In genomic region chr11:68404185-68404584, GRCm38 (mm10) we compare ENCODE assay signal across 12 mouse cellular contexts. TPM values are rescaled to one million over a fixed set of nuclear protein-coding genes. Genes with fewer than 3 reads are reported as not detected.
DNase-seq lines count a peak whose midpoint lies in the region; ATAC-seq and TF ChIP-seq lines count a peak whose summit lies in the region.
"Had no signal": no experiment of that assay in that cellular context is flagged by ENCODE, and none has a peak within 500 bp of the region (broad histone marks: within the 10 kb centered on the region; RNA-seq: fewer than 3 reads in every experiment).

No protein-coding gene starts in this region.

- no peaks in the 10 kb centered on the region; the same call in none of the 2 replicates for H3K27me3 ChIP-seq in liver, adult 2 months (ENCODE audit: control insufficient read depth, insufficient read depth, low read length)
- peaks cover 71% of the 10 kb centered on the region for H3K27me3 ChIP-seq in liver, embryonic 12.5 days (replicated peaks)
- H3K27me3 ChIP-seq in forebrain, embryonic 13.5 days: peaks cover 30% of the 10 kb centered on the region

- H3K4me2 ChIP-seq in liver, embryonic 12.5 days: no peak overlapping the region
- H3K4me2 ChIP-seq in forebrain, embryonic 13.5 days: no peak overlapping the region
- H3K4me2 ChIP-seq: hindbrain, embryonic 15.5 days; liver, embryonic 15.5 days had no signal

- H3K4me1 ChIP-seq in liver, adult 2 months (ENCODE audit: control insufficient read depth, insufficient read depth, low read length): peaks cover 2% of the 10 kb centered on the region; the same call in 1 of the 2 replicates
- peaks cover 7% of the 10 kb centered on the region; the same call in 1 of the 2 replicates for H3K4me1 ChIP-seq in liver, embryonic 12.5 days
- peaks cover 16% of the 10 kb centered on the region for H3K4me1 ChIP-seq in forebrain, embryonic 13.5 days

- TF ChIP-seq POLR2A in liver, adult 2 months (IDR thresholded peaks at IDR 0.05; ENCODE audit: extremely low read depth, insufficient read depth, low read length): no peak

- no peak overlapping the region for H3K4me3 ChIP-seq in liver, adult 2 months (ENCODE audit: insufficient read depth, low read depth, low read length)
- no peak overlapping the region for H3K4me3 ChIP-seq in liver, embryonic 12.5 days
- no peak overlapping the region for H3K4me3 ChIP-seq in forebrain, embryonic 13.5 days
- H3K4me3 ChIP-seq: hindbrain, embryonic 15.5 days; liver, embryonic 15.5 days had no signal

- 49% methylated on average over 4 of the region's 4 CpGs for WGBS in liver, adult 2 months
- WGBS in liver, embryonic 12.5 days (ENCODE audit: insufficient replicate concordance): 22% methylated on average over 4 of the region's 4 CpGs
- WGBS in forebrain, embryonic 13.5 days: 58% methylated on average over 4 of the region's 4 CpGs

- H3K36me3 ChIP-seq in liver, adult 2 months (ENCODE audit: control insufficient read depth, insufficient read depth, low read length): no peaks in the 10 kb centered on the region
- H3K36me3 ChIP-seq in liver, embryonic 12.5 days: no peaks in the 10 kb centered on the region
- H3K36me3 ChIP-seq in forebrain, embryonic 13.5 days (ENCODE audit: poor library complexity, severe bottlenecking): no peaks in the 10 kb centered on the region
- H3K36me3 ChIP-seq: hindbrain, embryonic 15.5 days; liver, embryonic 15.5 days had no signal

- H3K27ac ChIP-seq in liver, adult 2 months (replicated peaks; ENCODE audit: insufficient read depth, low read depth, low read length): no peak overlapping the region
- no peak overlapping the region for H3K27ac ChIP-seq in liver, embryonic 12.5 days
- H3K27ac ChIP-seq in forebrain, embryonic 13.5 days: no peak overlapping the region
- H3K27ac ChIP-seq: hindbrain, embryonic 15.5 days; liver, embryonic 15.5 days had no signal

- no peaks in the 10 kb centered on the region for H3K9me3 ChIP-seq in liver, embryonic 12.5 days (replicated peaks)
- H3K9me3 ChIP-seq in forebrain, embryonic 13.5 days (replicated peaks): no peaks in the 10 kb centered on the region
- H3K9me3 ChIP-seq: hindbrain, embryonic 15.5 days; liver, embryonic 15.5 days had no signal

- peak; percentile 19; the same call in 1 of the 2 replicates for TF ChIP-seq CTCF in liver, adult 2 months (IDR thresholded peaks at IDR 0.05; ENCODE audit: low read depth, low read length)

- H3K79me2 ChIP-seq in liver, adult 2 months (ENCODE audit: control insufficient read depth, insufficient read depth, low read length): no peaks in the 10 kb centered on the region

- DNase-seq in liver, adult 2 months (ENCODE audit: extremely low read depth, low read depth, low spot score): no peak
- DNase-seq in T-cell, adult 2 months (ENCODE audit: low spot score): peak; percentile 39
- no peak for DNase-seq in ovary, postnatal 36 days (ENCODE audit: low spot score)
- DNase-seq: cerebellum, adult 11-12 months; gastrocnemius, postnatal 14 days had no signal

- ATAC-seq in liver, embryonic 12.5 days: no peak
- peak; percentile 53 for ATAC-seq in CD4-positive, CD25-positive, alpha-beta regulatory T cell, adult 4 months
- peak; percentile 43; the same call in 1 of the 2 replicates for ATAC-seq in neutrophil, adult 5-6 weeks (ENCODE audit: extremely low read depth, insufficient number of reproducible peaks, low FRiP score, poor library complexity, severe bottlenecking)
- ATAC-seq in forebrain, embryonic 13.5 days: no peak
- no peak for ATAC-seq in erythroid progenitor cell, adult 5-6 weeks (replicated peaks; ENCODE audit: low FRiP score, poor library complexity, severe bottlenecking)

- no peak overlapping the region for H3K9ac ChIP-seq in liver, adult 2 months (ENCODE audit: low read depth, low read length)
- no peak overlapping the region for H3K9ac ChIP-seq in liver, embryonic 12.5 days
- H3K9ac ChIP-seq in forebrain, embryonic 13.5 days: no peak overlapping the region
- H3K9ac ChIP-seq: hindbrain, embryonic 15.5 days; liver, embryonic 15.5 days had no signal

RNA-seq across cellular contexts. Expression of gene Ntn1, which starts 3.6 kb away (rescaled TPM):
- total RNA-seq in liver, adult 2 months (2014; rRNA removed): 4.9 and 7.2 TPM in 2 replicates
- polyA plus RNA-seq in liver, adult 2 months (2012; rRNA removed): 5.5 and 7.8 TPM in 2 replicates
- 0.53 and 0.57 TPM in 2 replicates for polyA plus RNA-seq in liver, embryonic 12.5 days (2016; fragmentation: Nextera tagmentation; extraction: Ambion mirVana)
- polyA plus RNA-seq in CD4-positive, CD25-positive, alpha-beta regulatory T cell, adult 4 months (2017; shearing (Covaris generic)): under 1 TPM; 0.63 to 0.90 TPM
- not detected in 2 replicates for total RNA-seq in neutrophil, adult 5-6 weeks (2017)
- 6.8 and 8.5 TPM in 2 replicates for polyA plus RNA-seq in forebrain, embryonic 13.5 days (2015; fragmentation: Nextera tagmentation; extraction: Ambion mirVana)
- not detected in 2 replicates for total RNA-seq in erythroid progenitor cell, adult 5-6 weeks (2015; ENCODE audit: low replicate concordance)
- not detected in 2 replicates for total RNA-seq in erythroid progenitor cell, adult 5-6 weeks (2017; ENCODE audit: low replicate concordance)

RNA-seq across cellular contexts. Expression of gene Pik3r5, which starts 27.7 kb away (rescaled TPM):
- 0.28 and 1.2 TPM in 2 replicates for total RNA-seq in liver, adult 2 months (2014; rRNA removed)
- 0.29 and 0.77 TPM in 2 replicates for polyA plus RNA-seq in liver, adult 2 months (2012; rRNA removed)
- 0.24 and 0.27 TPM in 2 replicates for polyA plus RNA-seq in liver, embryonic 12.5 days (2016; fragmentation: Nextera tagmentation; extraction: Ambion mirVana)
- 10 to 100 TPM; 17.9 to 26.3 TPM for polyA plus RNA-seq in CD4-positive, CD25-positive, alpha-beta regulatory T cell, adult 4 months (2017; shearing (Covaris generic))
- 108 TPM in 2 replicates for total RNA-seq in neutrophil, adult 5-6 weeks (2017)
- 0.09 and 0.15 TPM in 2 replicates for polyA plus RNA-seq in forebrain, embryonic 13.5 days (2015; fragmentation: Nextera tagmentation; extraction: Ambion mirVana)
- total RNA-seq in erythroid progenitor cell, adult 5-6 weeks (2015; ENCODE audit: low replicate concordance): 3.8 and 6.8 TPM in 2 replicates
- 1.9 and 10.0 TPM in 2 replicates for total RNA-seq in erythroid progenitor cell, adult 5-6 weeks (2017; ENCODE audit: low replicate concordance)

Comparison
In these comparisons a context has a peak if more than half of its experiments do, and no peak if none do; other contexts are left out.
1. ATAC-seq: peak in CD4-positive, CD25-positive, alpha-beta regulatory T cell, adult 4 months (single experiment) and neutrophil, adult 5-6 weeks (single experiment); none in liver, embryonic 12.5 days (single experiment), forebrain, embryonic 13.5 days (single experiment) and erythroid progenitor cell, adult 5-6 weeks (single experiment).
2. RNA of gene Pik3r5, which starts 27.7 kb away (polyA plus RNA-seq): 17.9 to 26.3 TPM in CD4-positive, CD25-positive, alpha-beta regulatory T cell, adult 4 months; 0.29 to 0.77 TPM in liver, adult 2 months, 0.24 to 0.27 TPM in liver, embryonic 12.5 days and 0.09 to 0.15 TPM in forebrain, embryonic 13.5 days; every median in the first group is over 10 times any median in the second.